Mouse (Mus musculus): ENCODE results near the gene Rreb1.
A peak's percentile ranks its signal among the peaks of the same experiment; 100 is the strongest.

Gene Rreb1

GRCm38 (mm10) chr13:37954318-37954717 lies 176.1 kb downstream of the Rreb1 start:
- DNase-seq (ENCODE audit: low read depth, low spot score) = no peak
- Histone ChIP-seq H3K36me3 (ENCODE audit: control insufficient read depth, insufficient read depth, low read length, poor library complexity, severe bottlenecking) (peaks cover 3% of the 10 kb centered on the region), H3K27me3 (ENCODE audit: control insufficient read depth, insufficient read depth, low read length, poor library complexity, severe bottlenecking) (no peaks in the 10 kb centered on the region)

- H3K36me3 ChIP-seq (ENCODE audit: control insufficient read depth, insufficient read depth, low read length, poor library complexity, severe bottlenecking) = no peaks in the 10 kb centered on the region
- no peaks in the 10 kb centered on the region for H3K27me3 ChIP-seq (ENCODE audit: control insufficient read depth, insufficient read depth, low read length, poor library complexity, severe bottlenecking)
- DNase-seq (ENCODE audit: low read depth, low spot score) = peak; percentile 76
These were observed 180.5 kb downstream of the Rreb1 start for GRCm38 (mm10) chr13:37958498-37959238.

- Histone ChIP-seq H3K27me3 (ENCODE audit: control insufficient read depth, insufficient read depth, low read length, poor library complexity, severe bottlenecking) (no peaks in the 10 kb centered on the region), H3K36me3 (ENCODE audit: control insufficient read depth, insufficient read depth, low read length, poor library complexity, severe bottlenecking) (no peaks in the 10 kb centered on the region)
- peak; percentile 47 for DNase-seq (ENCODE audit: low read depth, low spot score)
These were observed 181.2 kb downstream of the Rreb1 start for GRCm38 (mm10) chr13:37959239-37959907.

- DNase-seq (ENCODE audit: low read depth, low spot score) = peak; percentile 54
- Histone ChIP-seq H3K36me3 (ENCODE audit: control insufficient read depth, insufficient read depth, low read length, poor library complexity, severe bottlenecking) (no peaks in the 10 kb centered on the region), H3K27me3 (ENCODE audit: control insufficient read depth, insufficient read depth, low read length, poor library complexity, severe bottlenecking) (no peaks in the 10 kb centered on the region)
These were observed 181.7 kb downstream of the Rreb1 start for GRCm38 (mm10) chr13:37959936-37960335.

- Histone ChIP-seq H3K27me3 (ENCODE audit: control insufficient read depth, insufficient read depth, low read length, poor library complexity, severe bottlenecking) (no peaks in the 10 kb centered on the region), H3K36me3 (ENCODE audit: control insufficient read depth, insufficient read depth, low read length, poor library complexity, severe bottlenecking) (no peaks in the 10 kb centered on the region)
- DNase-seq (ENCODE audit: low read depth, low spot score) = no peak
These were observed 184.3 kb downstream of the Rreb1 start for GRCm38 (mm10) chr13:37962541-37962940.

GRCm38 (mm10) chr13:37963354-37964007 lies 185.3 kb downstream of the Rreb1 start:
- peak; percentile 83 for DNase-seq (ENCODE audit: low read depth, low spot score)
- no peaks in the 10 kb centered on the region for H3K36me3 ChIP-seq (ENCODE audit: control insufficient read depth, insufficient read depth, low read length, poor library complexity, severe bottlenecking)
- no peaks in the 10 kb centered on the region for H3K27me3 ChIP-seq (ENCODE audit: control insufficient read depth, insufficient read depth, low read length, poor library complexity, severe bottlenecking)

GRCm38 (mm10) chr13:37964128-37965087 lies 186.2 kb downstream of the Rreb1 start:
- H3K36me3 ChIP-seq (ENCODE audit: control insufficient read depth, insufficient read depth, low read length, poor library complexity, severe bottlenecking) = no peaks in the 10 kb centered on the region
- no peak for DNase-seq (ENCODE audit: low read depth, low spot score)
- H3K27me3 ChIP-seq (ENCODE audit: control insufficient read depth, insufficient read depth, low read length, poor library complexity, severe bottlenecking) = no peaks in the 10 kb centered on the region

GRCm38 (mm10) chr13:37965126-37965914 lies 187.1 kb downstream of the Rreb1 start:
- H3K27me3 ChIP-seq (ENCODE audit: control insufficient read depth, insufficient read depth, low read length, poor library complexity, severe bottlenecking) = no peaks in the 10 kb centered on the region
- peak; percentile 51 for DNase-seq (ENCODE audit: low read depth, low spot score)
- H3K36me3 ChIP-seq (ENCODE audit: control insufficient read depth, insufficient read depth, low read length, poor library complexity, severe bottlenecking) = no peaks in the 10 kb centered on the region

- no peaks in the 10 kb centered on the region for H3K36me3 ChIP-seq (ENCODE audit: control insufficient read depth, insufficient read depth, low read length, poor library complexity, severe bottlenecking)
- H3K27me3 ChIP-seq (ENCODE audit: control insufficient read depth, insufficient read depth, low read length, poor library complexity, severe bottlenecking) = no peaks in the 10 kb centered on the region
- peak; percentile 80 for DNase-seq (ENCODE audit: low read depth, low spot score)
These were observed 188.3 kb downstream of the Rreb1 start for GRCm38 (mm10) chr13:37966256-37967051.

GRCm38 (mm10) chr13:37967052-37967437 lies 188.8 kb downstream of the Rreb1 start:
- Histone ChIP-seq H3K27me3 (ENCODE audit: control insufficient read depth, insufficient read depth, low read length, poor library complexity, severe bottlenecking) (no peaks in the 10 kb centered on the region), H3K36me3 (ENCODE audit: control insufficient read depth, insufficient read depth, low read length, poor library complexity, severe bottlenecking) (no peaks in the 10 kb centered on the region)
- DNase-seq (ENCODE audit: low read depth, low spot score) = no peak

GRCm38 (mm10) chr13:37967565-37967964 lies 189.4 kb downstream of the Rreb1 start:
- Histone ChIP-seq H3K27me3 (ENCODE audit: control insufficient read depth, insufficient read depth, low read length, poor library complexity, severe bottlenecking) (no peaks in the 10 kb centered on the region), H3K36me3 (ENCODE audit: control insufficient read depth, insufficient read depth, low read length, poor library complexity, severe bottlenecking) (no peaks in the 10 kb centered on the region)
- no peak for DNase-seq (ENCODE audit: low read depth, low spot score)

GRCm38 (mm10) chr13:37969337-37969736 lies 191.1 kb downstream of the Rreb1 start:
- no peaks in the 10 kb centered on the region for H3K27me3 ChIP-seq (ENCODE audit: control insufficient read depth, insufficient read depth, low read length, poor library complexity, severe bottlenecking)
- peak; percentile 86 for DNase-seq (ENCODE audit: low read depth, low spot score)
- no peaks in the 10 kb centered on the region for H3K36me3 ChIP-seq (ENCODE audit: control insufficient read depth, insufficient read depth, low read length, poor library complexity, severe bottlenecking)

- Histone ChIP-seq H3K27me3 (ENCODE audit: control insufficient read depth, insufficient read depth, low read length, poor library complexity, severe bottlenecking) (no peaks in the 10 kb centered on the region), H3K36me3 (ENCODE audit: control insufficient read depth, insufficient read depth, low read length, poor library complexity, severe bottlenecking) (no peaks in the 10 kb centered on the region)
- no peak for DNase-seq (ENCODE audit: low read depth, low spot score)
These were observed 191.8 kb downstream of the Rreb1 start for GRCm38 (mm10) chr13:37969988-37970387.

Measured in splenic B cell, adult 2 months (primary cell).